Mouse (Mus musculus) intestine, postnatal 0 days (tissue): ENCODE data around the gene Iffo1. TPM values are rescaled to one million over a fixed set of nuclear protein-coding genes. Genes with fewer than 3 reads are reported as not detected.

ENCODE experiments used
- ATAC-seq: fragments of 200-750 bp; cut with Nextera tagmentation; 2 replicates; pipeline ENCODE4 v1.8.0; 2017; ENCODE audit warnings: mild to moderate bottlenecking, moderate TSS enrichment, moderate library complexity
- H3K27ac ChIP-seq: fragments of 300-500 bp; sonication (generic); 2 replicates; pipeline ENCODE4 v1.5.1; 2014; ENCODE audit warnings: mild to moderate bottlenecking, low read depth, low read length, moderate library complexity
- H3K27me3 ChIP-seq: fragments of 300-500 bp; sonication (generic); replicated peaks from 2 replicates; pipeline ENCODE4 v1.6.1; 2014; ENCODE audit warnings: low read length, mixed read lengths; ENCODE audit not compliant: control insufficient read depth, insufficient read depth
- H3K36me3 ChIP-seq: fragments of 300-500 bp; sonication (generic); 2 replicates; pipeline ENCODE4 v1.6.1; 2014; ENCODE audit warnings: mild to moderate bottlenecking, moderate library complexity; ENCODE audit not compliant: control insufficient read depth, insufficient read depth
- H3K4me1 ChIP-seq: fragments of 300-500 bp; sonication (generic); replicated peaks from 2 replicates; pipeline ENCODE4 v1.6.1; 2014; ENCODE audit warnings: antibody characterized with exemption, low read length, mixed read lengths; ENCODE audit not compliant: control insufficient read depth, insufficient read depth
- H3K4me2 ChIP-seq: fragments of 300-500 bp; sonication (generic); replicated peaks from 2 replicates; pipeline ENCODE4 v1.6.1; 2014; ENCODE audit warnings: low read depth, mild to moderate bottlenecking, moderate library complexity
- H3K4me3 ChIP-seq: fragments of 300-500 bp; sonication (generic); 2 replicates; pipeline ENCODE4 v1.5.1; 2014; ENCODE audit warnings: low read depth, low read length
- H3K9ac ChIP-seq: fragments of 300-500 bp; sonication (generic); 2 replicates; pipeline ENCODE4 v1.6.1; 2014; ENCODE audit warnings: mild to moderate bottlenecking, low read depth, low read length
- H3K9me3 ChIP-seq: fragments of 300-500 bp; sonication (generic); 2 replicates; pipeline ENCODE4 v1.6.1; 2016; ENCODE audit warnings: mixed run types; ENCODE audit not compliant: control insufficient read depth
- CTCF ChIP-seq: sonication (generic); IDR thresholded peaks from 2 replicates; pipeline ENCODE4 v1.5.1; 2016; ENCODE audit warnings: low read depth, mild to moderate bottlenecking, control low read depth, antibody characterized with exemption, moderate library complexity
- WGBS: fragments of 180-500 bp; shearing (Covaris S2); extraction: QIAGEN DNeasy Blood & Tissue Kit; methylation state at CpG from one replicate; pipeline ENCODE4 v1.1.7; 2014; 5-methylcytosine and 5-hydroxymethylcytosine counted together
- polyA plus RNA-seq: library from polyadenylated mRNA; unstranded; fragments of >200 nt; fragmentation: Nextera tagmentation; extraction: Ambion mirVana; gene quantifications from 2 replicates; pipeline ENCODE4 v1.2.1, GENCODE M21; 2015

Iffo1 gene
- polyA plus RNA-seq, 1 experiment from 2014 or later, result 3.2 TPM

DNA sequence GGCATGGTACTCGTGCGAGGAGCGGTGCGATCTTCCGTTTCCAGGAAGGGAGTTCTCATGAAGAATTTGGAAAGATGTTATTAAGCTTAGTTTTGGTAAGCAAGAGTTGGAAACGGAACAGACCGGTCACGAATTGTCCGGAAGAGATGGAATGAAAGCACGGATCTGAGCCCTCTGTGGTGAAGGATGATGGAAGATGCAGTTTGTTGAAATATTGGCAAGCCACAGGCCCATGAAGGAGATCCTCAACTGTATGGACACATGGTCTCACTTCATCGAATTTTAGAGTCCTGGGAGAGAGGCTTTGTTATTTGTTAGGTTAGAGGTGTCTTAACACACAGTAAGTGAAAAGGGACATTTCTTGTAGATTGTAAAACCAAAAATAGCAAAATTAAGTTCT lies 12.6 kb upstream of the Iffo1 start:
- H3K9ac ChIP-seq, result peak overlapping the region; percentile 80
- no peak for TF ChIP-seq CTCF
- no peaks in the 10 kb centered on the region for H3K27me3 ChIP-seq
- no peak for ATAC-seq
- no peak overlapping the region for H3K27ac ChIP-seq
- no peaks in the 10 kb centered on the region for H3K9me3 ChIP-seq
- no peaks in the 10 kb centered on the region for H3K4me1 ChIP-seq
- H3K4me3 ChIP-seq, result peak overlapping the region; percentile 83
- WGBS, result 4% methylated on average over 11 of the region's 11 CpGs
- peak overlapping the region; percentile 95 for H3K4me2 ChIP-seq
- peaks cover 61% of the 10 kb centered on the region for H3K36me3 ChIP-seq

DNA sequence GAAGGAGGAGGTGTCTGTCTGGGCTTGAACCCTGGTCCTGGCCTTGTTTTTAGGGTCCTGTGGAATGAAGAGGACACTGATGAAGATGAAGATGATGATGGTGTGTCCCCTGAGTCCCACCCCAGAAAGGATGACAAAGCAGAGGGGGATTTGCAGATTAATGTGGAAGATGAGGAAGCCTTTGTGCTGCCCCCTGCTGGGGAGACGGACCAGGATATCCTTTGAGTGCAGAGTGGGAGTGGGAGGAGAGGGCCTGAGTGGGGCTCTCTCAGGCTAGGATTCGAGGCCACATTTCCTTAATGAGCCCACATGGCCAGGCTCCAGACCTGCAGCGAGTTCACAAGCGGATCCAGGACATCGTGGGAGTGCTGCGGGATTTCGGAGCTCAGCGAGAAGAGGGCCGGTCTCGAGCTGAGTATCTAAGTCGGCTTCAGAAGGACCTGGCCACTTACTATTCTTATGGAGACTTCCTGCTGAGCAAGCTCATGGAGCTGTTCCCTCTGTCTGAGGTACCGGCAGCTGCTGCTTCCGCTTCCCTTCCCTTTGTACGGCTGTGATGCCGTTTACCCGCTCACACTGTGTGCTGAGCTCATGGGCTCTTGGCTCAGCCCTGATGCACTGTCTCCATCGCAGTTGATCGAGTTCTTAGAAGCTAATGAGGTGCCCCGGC lies 7.9 kb upstream of the Iffo1 start:
- H3K36me3 ChIP-seq, result peaks cover 85% of the 10 kb centered on the region
- no peaks in the 10 kb centered on the region for H3K27me3 ChIP-seq
- H3K4me2 ChIP-seq, result no peak overlapping the region
- no peaks in the 10 kb centered on the region for H3K9me3 ChIP-seq
- WGBS, result 84% methylated on average over 19 of the region's 19 CpGs
- no peak overlapping the region for H3K9ac ChIP-seq
- no peaks in the 10 kb centered on the region for H3K4me1 ChIP-seq
- no peak overlapping the region for H3K27ac ChIP-seq
- H3K4me3 ChIP-seq, result no peak overlapping the region
- ATAC-seq, result no peak
- TF ChIP-seq CTCF, result peak; percentile 74

- Histone ChIP-seq H3K27ac (no peak overlapping the region), H3K9ac (no peak overlapping the region), H3K27me3 (no peaks in the 10 kb centered on the region), H3K4me2 (no peak overlapping the region), H3K9me3 (no peaks in the 10 kb centered on the region), H3K4me3 (no peak overlapping the region), H3K4me1 (no peaks in the 10 kb centered on the region), H3K36me3 (peaks cover 75% of the 10 kb centered on the region)
- TF ChIP-seq CTCF, result no peak
- WGBS, result 90% methylated on average over 7 of the region's 7 CpGs
- no peak for ATAC-seq
Measured at GRCm38 (mm10) chr6:125139747-125140146, 5.3 kb upstream of the Iffo1 start.

DNA sequence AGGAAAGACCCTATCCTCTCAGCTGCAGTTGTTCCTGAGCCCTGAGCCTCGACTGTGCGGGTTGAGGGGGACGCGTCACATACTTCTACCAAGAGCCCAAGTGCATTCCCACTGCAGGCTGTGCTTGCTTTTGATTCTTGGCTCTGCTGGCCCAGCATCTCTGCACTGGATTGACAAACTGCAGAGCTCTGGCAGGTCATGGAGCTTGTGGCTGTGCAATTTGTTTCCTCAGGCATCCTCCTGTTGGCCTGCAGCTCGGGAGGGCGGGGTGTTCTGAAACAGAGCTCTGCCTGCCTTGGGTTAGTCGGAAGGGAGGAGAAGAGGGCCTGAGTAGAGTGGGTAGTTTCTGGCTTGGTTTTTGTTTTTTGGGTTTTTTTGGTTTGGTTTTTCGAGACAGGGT lies 2.6 kb upstream of the Iffo1 start:
- no peak for TF ChIP-seq CTCF
- WGBS, result 86% methylated on average over 8 of the region's 8 CpGs
- no peaks in the 10 kb centered on the region for H3K9me3 ChIP-seq
- no peak overlapping the region for H3K9ac ChIP-seq
- H3K4me2 ChIP-seq, result no peak overlapping the region
- H3K4me3 ChIP-seq, result no peak overlapping the region
- no peaks in the 10 kb centered on the region for H3K4me1 ChIP-seq
- no peaks in the 10 kb centered on the region for H3K27me3 ChIP-seq
- ATAC-seq, result no peak
- no peak overlapping the region for H3K27ac ChIP-seq
- H3K36me3 ChIP-seq, result peaks cover 52% of the 10 kb centered on the region

DNA sequence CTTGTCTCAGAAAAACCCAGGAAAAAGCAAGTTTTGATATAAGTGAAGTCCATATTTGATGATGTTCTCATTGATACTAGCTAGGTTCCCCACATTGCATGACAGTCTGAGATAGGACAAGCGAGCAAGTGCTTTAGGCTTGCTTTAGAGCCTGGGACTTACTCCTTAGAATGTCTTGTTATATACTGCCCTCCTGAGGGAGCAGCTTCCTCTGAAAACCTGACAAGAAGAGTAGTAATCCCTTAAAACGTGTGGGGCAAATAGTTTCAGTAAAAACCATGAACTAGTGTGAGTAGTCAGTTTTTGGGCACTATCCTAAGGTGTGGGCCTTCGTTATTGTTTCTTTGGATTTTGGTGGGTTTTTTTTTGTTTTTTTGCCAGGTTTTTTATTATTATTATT lies 1.9 kb upstream of the Iffo1 start:
- H3K4me2 ChIP-seq, result no peak overlapping the region
- WGBS, result 74% methylated on average over 3 of the region's 3 CpGs
- TF ChIP-seq CTCF, result no peak
- ATAC-seq, result no peak
- H3K36me3 ChIP-seq, result peaks cover 45% of the 10 kb centered on the region
- no peaks in the 10 kb centered on the region for H3K27me3 ChIP-seq
- no peak overlapping the region for H3K9ac ChIP-seq
- no peaks in the 10 kb centered on the region for H3K9me3 ChIP-seq
- H3K27ac ChIP-seq, result no peak overlapping the region
- H3K4me1 ChIP-seq, result no peaks in the 10 kb centered on the region
- H3K4me3 ChIP-seq, result no peak overlapping the region

- TF ChIP-seq CTCF, result no peak
- WGBS, result 82% methylated on average over 9 of the region's 9 CpGs
- Histone ChIP-seq H3K27me3 (no peaks in the 10 kb centered on the region), H3K9ac (no peak overlapping the region), H3K9me3 (no peaks in the 10 kb centered on the region), H3K36me3 (peaks cover 37% of the 10 kb centered on the region), H3K4me3 (no peak overlapping the region), H3K4me1 (no peaks in the 10 kb centered on the region), H3K27ac (no peak overlapping the region), H3K4me2 (no peak overlapping the region)
- no peak for ATAC-seq
Measured at GRCm38 (mm10) chr6:125143904-125144303, 1.1 kb upstream of the Iffo1 start.
